Mouse (Mus musculus): ENCODE measurements around the gene Anks1. TPM values are rescaled to one million over a fixed set of nuclear protein-coding genes. Genes with fewer than 3 reads are reported as not detected.

Anks1 gene
- total and polyA plus RNA-seq, 3 experiments: 6.6 to 13.3 (median 9.6) TPM

GRCm38 (mm10) chr17:28078028-28078427 lies 168.9 kb downstream of the Anks1 start:
- no peak for DNase-seq (ENCODE audit: low spot score)
- H3K4me3 ChIP-seq (ENCODE audit: low read depth, low read length): no peak overlapping the region

DNA sequence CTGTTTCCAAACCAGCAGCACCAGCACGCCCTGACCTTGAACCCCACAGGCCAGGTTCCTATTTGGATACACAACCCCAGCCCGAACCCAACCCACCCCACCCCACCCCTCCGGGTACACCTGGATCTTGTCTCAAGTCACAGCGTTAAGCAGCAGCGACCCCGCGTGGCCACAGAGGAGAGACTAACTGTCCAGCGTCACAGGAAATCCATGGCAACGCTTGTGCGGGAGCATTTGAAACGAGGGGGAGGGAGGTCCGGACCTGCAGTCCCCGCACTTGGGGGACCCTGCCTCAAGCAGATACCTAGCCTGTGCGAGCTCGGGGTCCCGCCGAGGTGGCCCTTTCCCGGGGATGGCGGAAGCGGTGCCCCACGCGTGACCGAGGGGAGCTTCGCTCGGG lies 170.5 kb downstream of the Anks1 start:
- Histone ChIP-seq H3K4me1 (ENCODE audit: insufficient read depth, low read depth, low read length) (peaks cover 21% of the 10 kb centered on the region), H3K27me3 (ENCODE audit: insufficient read depth, low read length) (peaks cover 27% of the 10 kb centered on the region)
- peak; percentile 35 for DNase-seq (ENCODE audit: low spot score)

More at GRCm38 (mm10) chr17:28078028-28078427, 168.9 kb downstream of the Anks1 start:
- H3K36me3 ChIP-seq (replicated peaks): no peaks in the 10 kb centered on the region
- H3K9me3 ChIP-seq (replicated peaks): peaks cover 3% of the 10 kb centered on the region; the same call in 1 of the 2 replicates
- H3K4me1 ChIP-seq (ENCODE audit: insufficient read depth, low read depth, low read length): peaks cover 18% of the 10 kb centered on the region
- TF ChIP-seq CTCF (IDR thresholded peaks at IDR 0.05; ENCODE audit: low read depth, low read length) (no peak), POLR2AphosphoS5 (IDR thresholded peaks at IDR 0.05; ENCODE audit: insufficient replicate concordance, low read depth, low read length) (no peak), GATA2 (IDR thresholded peaks at IDR 0.05; ENCODE audit: borderline replicate concordance, low read depth, low read length) (no peak), TAL1 (conservative IDR thresholded peaks at IDR 0.05; ENCODE audit: low read depth, low read length) (no peak), GATA1 (IDR thresholded peaks at IDR 0.05; ENCODE audit: borderline replicate concordance, low read length) (no peak)
- H3K27me3 ChIP-seq (ENCODE audit: insufficient read depth, low read length): peaks cover 27% of the 10 kb centered on the region
- ATAC-seq (ENCODE audit: extremely low read depth, insufficient number of reproducible peaks, low FRiP score, poor library complexity, severe bottlenecking): no peak

GRCm38 (mm10) chr17:28080045-28080816 lies 171.1 kb downstream of the Anks1 start, which contains the start of gene Tcp11:
Gene Tcp11 (minus strand): TSS chr17:28080639.
- Histone ChIP-seq H3K27me3 (ENCODE audit: insufficient read depth, low read length) (peaks cover 25% of the 10 kb centered on the region), H3K4me1 (ENCODE audit: insufficient read depth, low read depth, low read length) (peaks cover 26% of the 10 kb centered on the region), H3K4me3 (ENCODE audit: low read depth, low read length) (peak within 1 kb of the TSS; percentile 30; the same call in 1 of the 2 replicates), H3K9me3 (replicated peaks) (peaks cover 3% of the 10 kb centered on the region; the same call in 1 of the 2 replicates), H3K36me3 (replicated peaks) (no peaks in the 10 kb centered on the region)
- ATAC-seq (ENCODE audit: extremely low read depth, insufficient number of reproducible peaks, low FRiP score, poor library complexity, severe bottlenecking) (no peak), DNase-seq (ENCODE audit: low spot score) (no peak)
- TF ChIP-seq POLR2AphosphoS5 (IDR thresholded peaks at IDR 0.05; ENCODE audit: insufficient replicate concordance, low read depth, low read length) (no peak), GATA1 (IDR thresholded peaks at IDR 0.05; ENCODE audit: borderline replicate concordance, low read length) (no peak), TAL1 (conservative IDR thresholded peaks at IDR 0.05; ENCODE audit: low read depth, low read length) (no peak), CTCF (IDR thresholded peaks at IDR 0.05; ENCODE audit: low read depth, low read length) (no peak), GATA2 (IDR thresholded peaks at IDR 0.05; ENCODE audit: borderline replicate concordance, low read depth, low read length) (no peak)

More for the DNA sequence above, 170.5 kb downstream of the Anks1 start:
- H3K4me3 ChIP-seq (ENCODE audit: low read depth, low read length): peak overlapping the region; percentile 30; the same call in 1 of the 2 replicates
- ATAC-seq (ENCODE audit: extremely low read depth, insufficient number of reproducible peaks, low FRiP score, poor library complexity, severe bottlenecking): no peak
- H3K9me3 ChIP-seq (replicated peaks): peaks cover 3% of the 10 kb centered on the region; the same call in 1 of the 2 replicates
- TF ChIP-seq CTCF (IDR thresholded peaks at IDR 0.05; ENCODE audit: low read depth, low read length) (0 out of 2 replicates have a peak, but pooled peaks have one; percentile 14), POLR2AphosphoS5 (IDR thresholded peaks at IDR 0.05; ENCODE audit: insufficient replicate concordance, low read depth, low read length) (no peak)
- no peaks in the 10 kb centered on the region for H3K36me3 ChIP-seq (replicated peaks)

DNA sequence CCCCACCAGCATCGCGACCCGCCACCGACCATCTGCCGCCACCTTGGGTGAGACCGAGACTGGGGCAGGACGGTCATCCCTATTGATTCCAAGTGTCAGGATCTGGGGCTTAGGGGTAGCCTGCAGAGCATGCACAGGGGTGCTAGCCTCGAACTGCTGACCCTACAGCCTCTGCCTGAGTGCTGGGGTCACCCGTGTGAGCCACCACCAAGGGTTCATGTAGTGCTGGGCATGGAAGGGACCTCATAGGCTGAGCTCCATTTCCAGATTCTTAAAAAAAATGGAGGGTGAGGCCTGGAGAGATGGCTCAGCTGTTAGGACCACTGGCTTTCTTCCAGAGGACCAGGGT lies 171.7 kb downstream of the Anks1 start:
- peaks cover 25% of the 10 kb centered on the region for H3K27me3 ChIP-seq (ENCODE audit: insufficient read depth, low read length)
- H3K4me3 ChIP-seq (ENCODE audit: low read depth, low read length): no peak overlapping the region
- peaks cover 26% of the 10 kb centered on the region for H3K4me1 ChIP-seq (ENCODE audit: insufficient read depth, low read depth, low read length)
- DNase-seq (ENCODE audit: low spot score) (no peak), ATAC-seq (ENCODE audit: extremely low read depth, insufficient number of reproducible peaks, low FRiP score, poor library complexity, severe bottlenecking) (no peak)
- H3K36me3 ChIP-seq (replicated peaks): no peaks in the 10 kb centered on the region
- TF ChIP-seq GATA2 (IDR thresholded peaks at IDR 0.05; ENCODE audit: borderline replicate concordance, low read depth, low read length) (no peak), GATA1 (IDR thresholded peaks at IDR 0.05; ENCODE audit: borderline replicate concordance, low read length) (no peak), TAL1 (conservative IDR thresholded peaks at IDR 0.05; ENCODE audit: low read depth, low read length) (no peak), CTCF (IDR thresholded peaks at IDR 0.05; ENCODE audit: low read depth, low read length) (no peak), POLR2AphosphoS5 (IDR thresholded peaks at IDR 0.05; ENCODE audit: insufficient replicate concordance, low read depth, low read length) (no peak)
- H3K9me3 ChIP-seq (replicated peaks): peaks cover 3% of the 10 kb centered on the region; the same call in 1 of the 2 replicates

GRCm38 (mm10) chr17:28081385-28081784 lies 172.3 kb downstream of the Anks1 start:
- peaks cover 3% of the 10 kb centered on the region; the same call in 1 of the 2 replicates for H3K9me3 ChIP-seq (replicated peaks)
- peaks cover 26% of the 10 kb centered on the region for H3K4me1 ChIP-seq (ENCODE audit: insufficient read depth, low read depth, low read length)
- ATAC-seq (ENCODE audit: extremely low read depth, insufficient number of reproducible peaks, low FRiP score, poor library complexity, severe bottlenecking) (no peak), DNase-seq (ENCODE audit: low spot score) (no peak)
- no peak for TF ChIP-seq GATA2 (IDR thresholded peaks at IDR 0.05; ENCODE audit: borderline replicate concordance, low read depth, low read length)
- TF ChIP-seq POLR2AphosphoS5 (IDR thresholded peaks at IDR 0.05; ENCODE audit: insufficient replicate concordance, low read depth, low read length): no peak
- no peak for TF ChIP-seq CTCF (IDR thresholded peaks at IDR 0.05; ENCODE audit: low read depth, low read length)
- TF ChIP-seq TAL1 (conservative IDR thresholded peaks at IDR 0.05; ENCODE audit: low read depth, low read length): no peak
- TF ChIP-seq GATA1 (IDR thresholded peaks at IDR 0.05; ENCODE audit: borderline replicate concordance, low read length): no peak
- H3K4me3 ChIP-seq (ENCODE audit: low read depth, low read length): no peak overlapping the region
- peaks cover 25% of the 10 kb centered on the region for H3K27me3 ChIP-seq (ENCODE audit: insufficient read depth, low read length)
- no peaks in the 10 kb centered on the region for H3K36me3 ChIP-seq (replicated peaks)

GRCm38 (mm10) chr17:28081856-28082255 lies 172.8 kb downstream of the Anks1 start:
- no peak for ATAC-seq (ENCODE audit: extremely low read depth, insufficient number of reproducible peaks, low FRiP score, poor library complexity, severe bottlenecking)

More at GRCm38 (mm10) chr17:28081856-28082255, 172.8 kb downstream of the Anks1 start:
- H3K27me3 ChIP-seq (ENCODE audit: insufficient read depth, low read length): peaks cover 25% of the 10 kb centered on the region
- DNase-seq (ENCODE audit: low spot score): no peak
- H3K4me1 ChIP-seq (ENCODE audit: insufficient read depth, low read depth, low read length): peaks cover 26% of the 10 kb centered on the region
- peaks cover 3% of the 10 kb centered on the region; the same call in 1 of the 2 replicates for H3K9me3 ChIP-seq (replicated peaks)
- H3K36me3 ChIP-seq (replicated peaks): no peaks in the 10 kb centered on the region
- no peak for TF ChIP-seq GATA2 (IDR thresholded peaks at IDR 0.05; ENCODE audit: borderline replicate concordance, low read depth, low read length)
- no peak overlapping the region for H3K4me3 ChIP-seq (ENCODE audit: low read depth, low read length)
